Mouse (Mus musculus): ENCODE results near the gene Ghdc.
"Not testable (repeated sequence)": the region's sequence is repeated elsewhere in the genome, so short reads cannot be mapped to it uniquely, and the experiment has no call there.

Gene Ghdc

DNA sequence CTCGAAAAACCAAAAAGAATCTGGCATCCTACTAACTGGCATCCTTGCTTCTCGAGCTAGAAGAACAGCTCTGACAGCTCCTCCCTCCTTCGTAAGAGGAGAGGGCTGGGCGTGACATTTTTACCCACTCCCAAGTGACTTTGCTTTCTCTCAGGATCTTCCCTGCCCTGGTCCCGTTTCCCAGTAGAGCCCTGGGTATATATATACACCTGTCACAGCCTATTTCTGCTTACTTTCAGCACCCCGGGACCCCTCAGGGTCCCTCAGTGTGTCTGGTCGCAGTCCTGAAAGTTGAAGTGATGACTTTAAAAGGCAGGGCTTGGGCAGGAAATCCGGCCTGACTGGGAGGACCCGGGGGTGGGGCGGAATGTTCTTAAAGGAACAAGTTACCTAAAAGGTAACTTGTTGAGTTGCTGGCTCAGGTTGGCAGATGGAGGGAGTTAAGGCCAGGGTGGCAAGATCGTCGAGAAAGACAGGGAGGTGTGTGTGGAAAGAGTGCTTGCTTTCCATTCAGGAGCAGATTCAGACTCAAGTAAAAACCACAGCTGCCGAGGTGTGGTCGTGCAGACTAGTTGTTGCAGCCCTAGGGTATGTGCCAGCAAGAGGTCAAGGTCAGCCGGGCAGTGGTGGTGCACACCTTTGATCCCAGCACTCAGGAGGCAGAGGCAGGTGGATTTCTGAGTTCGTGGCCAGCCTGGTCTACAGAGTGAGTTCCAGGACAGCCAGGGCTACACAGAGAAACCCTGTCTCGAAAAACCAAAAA lies at the start of gene Ghdc:
Gene Ghdc, minus strand, starts transcription at position 312 of the 763 bp plus-strand sequence.
- peak; percentile 91 for DNase-seq

DNA sequence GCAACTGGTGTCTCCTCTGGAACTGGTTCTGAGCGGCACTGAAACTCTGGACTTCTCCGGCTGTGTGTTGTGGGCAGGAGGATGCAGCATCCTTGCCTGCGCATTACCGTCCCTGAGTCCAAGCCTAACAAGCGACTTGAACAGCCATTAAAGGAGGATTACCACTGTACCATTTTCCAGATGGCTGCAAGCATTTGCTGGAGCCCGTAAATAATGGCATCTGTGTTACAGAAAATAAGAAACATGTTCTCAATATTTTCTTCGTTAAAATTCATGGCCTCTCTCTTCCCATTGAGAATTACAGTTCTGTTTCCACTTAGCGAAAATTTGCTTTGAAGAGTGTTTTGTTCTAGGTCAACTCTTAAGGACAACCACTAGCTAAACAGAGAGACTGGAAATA lies 49.3 kb upstream of the Ghdc start:
- DNase-seq: no peak

DNA sequence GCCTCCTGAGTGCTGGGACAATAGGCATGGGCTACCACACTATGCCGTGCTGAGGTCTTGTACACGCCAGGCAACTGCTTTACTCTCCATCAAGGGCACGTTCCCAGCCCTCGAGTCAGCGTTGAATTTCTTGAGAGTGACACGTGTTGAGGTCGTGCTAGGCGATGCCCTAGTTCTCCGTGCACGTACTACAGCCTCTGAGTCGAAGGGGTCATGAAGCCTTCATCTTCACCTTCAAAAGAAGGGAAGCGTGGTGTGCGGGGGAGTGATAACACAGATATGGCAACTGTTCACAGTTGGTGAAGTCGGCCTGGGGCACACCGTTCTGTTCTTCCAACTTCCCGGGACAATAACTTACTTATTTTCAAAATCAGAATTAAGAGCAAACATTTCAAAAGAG lies 48.9 kb upstream of the Ghdc start:
- DNase-seq: no peak

DNA sequence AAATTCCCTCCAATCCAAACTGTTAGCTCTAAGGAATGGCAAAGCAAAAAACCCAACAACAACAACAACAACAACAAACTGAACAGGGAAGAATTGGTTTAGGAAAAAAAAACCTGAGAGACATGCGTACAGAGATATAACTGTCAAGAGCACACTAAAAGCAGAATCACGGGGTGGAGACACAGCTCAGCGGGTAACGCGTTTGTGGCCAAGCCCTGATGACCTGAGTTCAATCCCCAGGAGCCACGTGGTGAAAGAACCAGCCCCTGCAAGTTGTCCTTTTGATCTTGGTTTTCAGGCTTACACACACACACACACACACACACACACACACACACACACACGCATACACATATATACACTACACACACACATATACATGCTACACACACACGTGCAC lies 48.3 kb upstream of the Ghdc start:
- DNase-seq: no peak

DNA sequence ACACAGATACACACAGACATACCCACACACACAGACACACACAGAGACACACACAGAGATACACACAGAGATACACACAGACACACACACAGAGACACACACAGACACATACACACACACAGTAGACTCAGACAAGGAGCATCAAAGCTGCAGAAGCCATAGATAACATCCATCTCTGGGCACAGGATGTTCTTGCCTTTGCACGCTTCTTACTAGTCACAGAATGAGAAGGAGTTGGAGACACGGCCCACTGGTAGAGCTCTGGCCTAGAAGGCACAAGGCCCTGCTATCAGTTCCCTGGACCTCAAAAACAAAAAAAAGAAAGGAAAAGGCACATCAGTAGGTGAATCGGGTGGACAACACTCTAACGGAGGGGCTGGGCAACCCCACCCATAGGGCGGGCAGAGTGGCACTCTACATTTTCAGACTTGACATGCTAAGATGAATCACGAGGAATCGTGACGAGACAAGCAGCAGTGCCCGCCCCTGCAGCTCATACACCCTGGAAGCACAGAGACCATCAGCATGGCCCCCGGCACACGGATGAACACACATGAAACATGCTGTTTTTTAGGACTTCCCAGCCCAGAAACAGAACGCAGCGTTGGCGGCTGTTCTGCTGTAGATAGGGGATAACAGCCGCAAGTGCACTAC lies 47.7 kb upstream of the Ghdc start:
- DNase-seq: no peak

DNA sequence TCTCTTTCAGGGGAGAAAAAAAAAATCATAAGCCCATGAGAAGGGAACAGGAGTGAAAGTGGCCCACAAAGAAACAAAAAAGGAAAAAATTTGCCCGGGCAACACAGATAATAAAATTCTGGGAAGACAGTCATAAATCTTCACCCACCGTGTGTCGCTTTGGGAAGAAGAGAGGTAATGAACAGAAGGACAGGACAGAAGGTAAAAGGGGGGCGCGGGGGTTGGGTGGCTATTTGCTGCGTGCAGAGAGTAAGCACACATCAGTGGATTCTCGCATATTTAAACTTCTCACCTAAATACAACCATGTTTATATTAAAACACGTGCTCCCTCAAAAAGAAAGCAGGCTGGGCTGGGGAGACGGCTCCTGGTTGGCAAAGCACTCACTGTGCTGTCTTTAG lies 46.6 kb upstream of the Ghdc start:
- DNase-seq: no peak

DNA sequence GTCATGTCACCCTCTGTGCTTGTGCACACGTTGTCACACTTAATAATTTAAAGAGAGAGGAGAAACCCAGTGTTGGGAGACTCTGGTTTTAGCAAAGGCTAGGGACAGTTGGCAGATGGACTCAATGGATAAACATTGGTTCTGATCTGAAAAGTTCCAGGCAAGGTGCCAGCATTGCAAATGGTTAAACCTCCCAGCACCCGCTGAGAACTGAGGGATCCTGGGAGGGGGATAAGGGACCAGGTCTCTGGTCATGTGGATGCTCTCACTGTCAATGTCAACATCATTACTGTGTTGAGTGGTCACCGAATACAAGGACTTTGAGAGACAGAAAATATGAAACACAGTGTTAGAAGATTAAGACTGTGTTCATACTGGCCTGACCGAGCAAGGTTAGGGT lies 46.0 kb upstream of the Ghdc start:
- peak; percentile 34 for DNase-seq

DNA sequence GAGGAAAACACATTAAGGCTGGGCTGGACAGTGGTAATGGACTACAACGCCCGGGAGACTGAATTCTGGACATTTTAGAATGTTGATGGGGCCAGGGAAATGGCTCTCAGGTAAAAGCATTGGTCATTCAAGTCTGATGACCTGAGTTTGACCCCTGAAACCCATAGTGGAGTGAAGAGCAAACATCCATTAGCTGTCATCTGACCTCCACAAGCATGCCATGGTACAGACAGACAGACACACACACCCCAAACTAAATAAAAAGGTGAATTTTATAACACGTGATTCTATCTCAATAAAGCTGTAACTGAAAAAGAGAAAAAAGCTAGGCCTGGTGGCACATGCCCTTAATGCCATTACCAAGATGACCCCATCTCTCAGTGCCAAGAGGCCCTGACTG lies 45.6 kb upstream of the Ghdc start:
- no peak for DNase-seq

DNA sequence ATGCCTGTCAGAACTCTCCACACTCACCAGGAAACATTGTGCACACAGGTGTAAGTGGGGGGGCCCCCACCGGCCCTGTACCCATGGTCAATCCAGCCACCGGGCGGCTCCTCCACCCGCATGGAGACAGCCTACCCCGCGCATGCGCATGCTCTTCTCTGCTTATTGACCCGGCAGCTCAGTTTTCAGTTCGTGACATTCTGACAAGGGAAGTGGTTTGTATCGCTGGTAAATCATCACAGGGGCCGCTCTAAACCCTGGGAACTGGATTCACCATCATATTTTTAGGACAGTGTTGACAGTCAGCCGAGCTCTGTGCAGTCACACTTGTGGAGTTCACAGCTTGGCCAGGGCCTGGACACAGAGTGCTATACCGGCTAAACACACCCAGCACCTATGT lies 43.7 kb upstream of the Ghdc start:
- peak; percentile 84 for DNase-seq

DNA sequence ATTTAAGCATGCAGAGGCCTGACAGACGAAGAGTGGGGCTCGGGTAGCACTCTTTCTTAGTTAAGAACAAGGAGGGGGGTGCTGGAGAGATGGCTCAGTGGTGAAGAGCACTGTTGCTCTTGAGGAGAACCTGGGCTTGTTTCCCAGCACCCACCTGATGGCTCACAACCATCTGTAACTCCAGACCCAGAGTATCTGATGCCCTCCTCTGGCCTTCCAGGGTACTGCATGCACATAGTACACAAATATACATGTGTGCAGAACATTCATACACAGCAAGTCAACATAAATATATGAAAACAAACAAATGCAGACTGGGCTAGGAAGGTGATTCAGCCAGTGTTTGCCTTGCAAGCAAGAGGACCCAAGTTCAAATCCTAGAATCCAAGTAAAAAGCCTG lies 40.4 kb upstream of the Ghdc start:
- no peak for DNase-seq

DNA sequence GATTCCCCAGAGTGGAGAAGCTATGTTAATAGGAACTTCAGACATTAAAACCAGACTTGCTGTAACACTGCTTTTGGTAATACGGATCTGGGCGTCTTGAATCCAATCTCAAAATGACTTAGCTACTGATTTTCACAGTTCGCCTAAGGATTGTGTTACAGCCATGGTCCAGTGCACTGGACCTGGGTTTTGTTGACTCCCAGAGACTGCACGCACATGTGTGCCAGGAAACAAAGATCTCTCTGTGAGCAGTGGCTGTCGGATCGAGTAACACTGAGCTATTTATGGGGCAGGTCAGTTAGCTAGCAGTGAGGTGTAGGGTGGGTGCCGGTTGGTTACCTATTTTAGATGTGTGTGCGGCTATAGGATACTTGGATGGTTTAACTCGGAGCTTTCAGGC lies 39.8 kb upstream of the Ghdc start:
- no peak for DNase-seq

DNA sequence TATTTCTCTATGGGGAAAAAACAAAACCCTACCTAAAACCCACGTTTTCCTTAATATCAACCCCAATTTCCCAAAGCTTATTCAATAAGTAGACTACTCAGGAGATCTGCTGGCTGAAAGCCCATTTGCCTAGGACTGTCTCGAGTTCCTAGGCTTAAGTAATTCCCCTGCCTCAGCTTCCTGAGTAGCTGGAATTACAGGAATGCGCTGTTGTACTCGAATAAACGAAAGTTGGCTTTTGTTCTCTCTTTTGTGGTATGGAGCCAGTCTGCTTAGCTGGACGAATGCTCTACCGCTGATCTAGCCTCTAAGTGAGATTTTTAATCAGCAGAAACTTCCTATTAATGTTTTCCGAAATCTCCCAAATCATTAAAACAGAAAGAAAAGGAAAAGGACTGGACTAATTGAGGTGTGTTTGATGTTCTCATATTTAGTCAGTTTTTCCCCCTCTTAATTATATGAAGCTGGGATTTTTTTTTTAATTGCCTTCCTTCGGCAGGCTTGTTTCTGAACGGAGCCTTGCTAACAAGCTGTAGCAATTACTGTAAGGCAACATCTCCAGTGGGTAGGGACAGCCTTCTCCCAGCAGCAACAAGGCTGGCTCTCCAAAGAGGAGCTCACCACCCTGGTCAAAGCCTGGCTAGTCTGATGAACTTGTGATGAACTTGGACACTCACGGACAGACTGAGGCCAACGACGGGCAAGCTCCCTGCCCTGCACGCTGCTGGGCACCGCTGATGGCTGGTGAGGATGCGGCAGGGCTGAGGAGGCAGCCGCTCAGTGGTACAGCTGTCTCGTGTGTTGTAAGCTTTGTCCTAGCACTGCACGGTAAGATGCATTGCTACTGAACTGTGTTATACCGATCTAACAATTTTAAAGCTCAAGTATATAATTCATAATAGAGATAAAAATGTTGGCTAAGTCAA lies 35.9 kb upstream of the Ghdc start:
- no peak for DNase-seq

DNA sequence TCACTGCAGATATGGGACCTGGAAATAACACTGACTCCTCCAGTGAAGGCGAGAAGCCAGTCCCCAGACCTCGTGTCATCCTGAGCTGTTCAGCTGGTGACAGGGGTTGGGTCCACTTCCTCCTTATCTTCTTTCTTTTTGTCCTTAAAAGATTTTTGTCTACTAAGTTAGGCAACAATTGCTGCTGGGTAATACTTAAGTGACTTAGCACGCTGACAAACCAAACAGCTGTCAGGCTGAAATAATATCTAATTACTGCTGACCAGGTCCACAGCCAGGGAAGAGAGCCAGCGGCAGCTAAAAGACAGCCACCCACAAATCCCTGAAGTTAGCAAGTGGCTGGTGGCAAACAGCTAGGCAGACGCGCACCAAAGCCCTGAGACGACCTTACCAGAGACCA lies 34.8 kb upstream of the Ghdc start:
- DNase-seq: no peak

DNA sequence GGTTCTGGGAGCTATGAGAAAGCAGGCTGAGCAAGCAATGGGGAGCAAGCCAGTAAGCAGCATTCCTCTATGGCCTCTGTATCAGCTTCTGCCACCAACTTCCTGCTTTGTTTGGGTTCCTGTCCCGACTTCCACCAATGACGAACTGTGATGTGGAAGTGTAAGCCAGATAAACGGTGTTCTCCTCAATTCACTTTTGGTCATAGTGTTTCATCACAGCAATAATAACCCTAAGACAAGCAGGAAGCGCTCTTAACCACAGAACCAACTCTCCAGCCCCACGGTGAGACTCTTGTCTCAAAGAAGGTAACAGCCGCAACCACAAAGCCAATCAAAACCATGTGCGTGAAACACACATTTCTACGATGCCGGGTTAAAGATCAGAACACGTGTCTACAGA lies 33.7 kb upstream of the Ghdc start:
- DNase-seq: no peak

DNA sequence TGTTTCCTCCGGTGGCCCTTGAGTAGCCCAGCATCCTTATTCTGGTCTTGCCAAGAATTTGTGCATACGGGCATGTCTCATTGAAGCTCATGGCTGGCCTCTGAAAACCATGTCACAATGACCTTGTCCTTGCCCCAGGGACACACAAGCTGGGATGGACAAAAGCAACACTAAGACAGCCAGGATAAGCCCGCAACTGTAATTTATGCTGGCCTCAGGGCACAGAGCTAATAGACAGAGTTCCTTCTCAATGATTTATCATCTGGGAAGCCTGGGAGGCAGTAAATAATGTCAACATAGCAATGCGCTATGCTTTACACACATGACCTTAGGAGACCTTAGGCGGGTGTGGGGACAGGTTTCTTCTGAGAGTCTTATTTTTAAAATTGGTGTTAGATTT lies 28.7 kb upstream of the Ghdc start:
- DNase-seq: no peak

DNA sequence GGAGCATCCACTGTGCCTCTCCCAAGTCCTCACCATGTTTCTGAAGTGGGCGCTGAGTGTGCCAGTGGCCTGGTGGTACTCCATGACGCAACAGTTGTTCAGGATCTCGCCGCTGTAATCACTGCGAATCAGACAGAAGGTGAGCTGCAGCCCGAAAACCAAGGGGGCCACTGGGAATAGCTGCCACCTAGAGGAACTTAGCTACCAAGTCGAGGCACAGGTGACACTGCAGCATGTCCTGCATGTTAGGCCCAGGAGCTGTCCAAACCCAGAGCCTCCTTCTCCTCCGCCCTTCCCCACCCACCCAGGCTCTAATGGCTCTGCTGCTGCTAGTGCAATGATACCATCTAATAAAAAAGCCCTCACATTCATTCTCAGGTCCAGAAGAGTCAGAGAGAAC lies 25.8 kb upstream of the Ghdc start:
- DNase-seq: no peak

DNA sequence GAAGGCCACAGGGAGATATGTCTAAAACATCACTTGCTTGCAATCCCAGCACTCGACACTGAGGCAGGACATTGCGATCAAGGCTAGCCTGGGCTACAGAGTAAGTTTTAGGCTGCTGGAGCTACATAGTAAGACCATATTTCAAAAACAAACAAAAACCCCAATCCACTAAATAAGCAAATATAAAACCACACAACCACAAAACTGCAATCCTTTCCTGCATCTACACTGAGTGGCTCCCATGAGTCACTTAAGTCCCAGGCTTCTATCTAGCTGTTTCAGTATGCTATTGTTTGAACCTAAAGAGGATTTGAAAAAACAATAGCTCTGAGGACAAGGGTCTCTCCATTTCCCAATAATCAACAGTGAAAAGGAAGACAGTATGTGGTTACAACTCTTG lies 24.6 kb upstream of the Ghdc start:
- DNase-seq: no peak

DNA sequence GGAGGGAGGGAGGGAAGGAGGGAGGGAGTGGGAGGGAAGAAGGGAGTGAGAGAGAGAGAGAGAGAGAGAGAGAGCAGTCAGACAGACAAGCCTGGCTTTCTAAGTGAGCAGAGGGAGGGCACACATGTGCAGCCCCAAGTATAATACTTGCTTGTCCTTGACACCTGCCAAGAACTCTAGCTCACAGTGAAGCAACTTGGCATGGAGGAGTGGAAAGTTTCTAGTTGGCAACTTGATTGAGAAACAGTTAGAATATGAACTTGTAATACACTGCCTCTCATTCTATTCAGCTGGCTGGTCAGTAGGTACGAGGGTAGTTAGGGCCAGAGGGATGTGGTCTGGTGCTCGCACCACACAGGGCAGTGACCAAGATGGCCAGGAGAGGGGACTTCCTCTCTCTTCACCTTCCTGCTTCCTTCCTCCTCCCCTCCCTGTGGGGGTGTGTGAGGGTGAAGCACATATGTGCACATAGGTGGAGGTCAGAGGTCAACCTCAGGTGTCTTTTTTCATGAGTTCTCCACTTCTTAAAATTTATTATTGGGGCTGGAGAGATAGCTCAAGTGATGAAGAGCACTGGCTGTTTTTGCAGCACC lies 20.8 kb upstream of the Ghdc start:
- DNase-seq: no peak

DNA sequence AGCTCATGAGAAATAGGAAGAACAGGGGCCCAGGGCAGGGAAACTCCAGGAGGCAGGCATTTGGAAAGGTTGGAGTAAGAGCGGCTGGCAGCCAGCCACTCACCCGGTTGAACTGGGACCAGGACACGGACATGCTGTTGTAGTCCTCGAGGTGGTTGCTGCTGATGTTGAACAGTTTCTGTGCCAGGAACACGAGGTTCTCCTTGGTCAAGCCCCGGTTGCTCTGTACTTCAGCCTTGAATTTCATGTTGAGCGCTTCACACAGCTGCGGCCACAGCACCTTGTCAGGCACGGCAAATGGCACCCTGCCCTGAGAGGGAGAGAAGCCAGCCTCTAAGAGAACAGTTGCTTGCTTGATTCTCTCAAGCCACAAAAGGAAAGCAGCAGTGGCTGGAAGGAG lies 19.9 kb upstream of the Ghdc start:
- DNase-seq: not testable (repeated sequence)

DNA sequence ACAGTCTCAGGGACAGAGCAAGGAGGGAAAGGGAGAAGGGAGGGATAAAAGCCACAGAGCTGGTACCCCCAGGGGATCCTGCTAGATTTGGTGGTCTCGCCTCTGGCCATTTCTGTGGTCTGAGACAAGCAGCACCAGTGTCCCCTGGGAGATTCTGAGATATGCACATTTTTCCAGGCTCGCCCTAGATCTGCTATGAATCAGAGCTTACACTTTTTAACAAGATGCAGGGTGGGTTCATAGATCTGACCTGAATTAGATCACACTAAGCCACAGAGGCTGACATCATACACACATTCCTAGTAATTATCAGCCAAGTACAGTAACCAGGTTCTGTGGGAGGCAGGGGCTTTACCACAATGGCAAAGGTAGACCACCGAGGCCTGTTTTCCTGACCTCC lies 18.9 kb upstream of the Ghdc start:
- no peak for DNase-seq

DNA sequence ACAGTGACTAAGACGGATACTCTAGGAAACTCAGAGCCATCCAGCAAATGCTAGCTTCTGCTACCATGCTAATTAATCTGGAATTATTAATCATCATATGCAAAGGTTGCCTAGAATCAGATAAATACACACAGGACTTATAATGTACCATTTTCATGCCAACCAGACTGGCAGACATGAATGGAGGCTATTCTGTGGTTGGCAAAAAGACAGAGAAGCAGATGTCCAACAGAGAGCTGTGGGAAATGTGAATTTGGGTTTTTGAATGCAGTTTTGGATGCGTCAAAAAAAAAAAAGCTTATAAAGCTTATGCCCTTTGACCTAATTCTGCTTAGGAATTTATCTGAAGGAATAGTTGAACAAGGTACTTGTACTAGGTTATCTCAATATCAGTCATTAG lies 15.0 kb upstream of the Ghdc start:
- no peak for DNase-seq

DNA sequence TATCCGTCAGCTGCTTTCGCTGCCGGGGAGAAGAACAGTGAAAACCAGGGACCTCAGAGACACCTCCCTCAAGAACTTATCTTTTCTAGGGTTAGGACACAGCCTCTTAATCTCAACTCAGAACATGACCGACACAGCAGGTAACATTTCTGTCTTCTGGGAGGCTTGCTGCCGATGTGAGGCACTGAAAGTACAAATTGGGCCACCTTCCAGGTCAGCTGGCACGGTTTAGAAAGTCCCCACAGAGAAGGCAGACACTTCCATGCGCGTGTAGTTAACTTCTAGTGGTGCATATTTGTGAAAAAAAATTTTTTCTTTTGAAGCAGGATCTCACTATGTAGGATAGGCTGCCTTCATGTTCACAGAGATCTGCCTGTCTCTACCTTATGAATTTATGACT lies 13.5 kb upstream of the Ghdc start:
- DNase-seq: no peak

DNA sequence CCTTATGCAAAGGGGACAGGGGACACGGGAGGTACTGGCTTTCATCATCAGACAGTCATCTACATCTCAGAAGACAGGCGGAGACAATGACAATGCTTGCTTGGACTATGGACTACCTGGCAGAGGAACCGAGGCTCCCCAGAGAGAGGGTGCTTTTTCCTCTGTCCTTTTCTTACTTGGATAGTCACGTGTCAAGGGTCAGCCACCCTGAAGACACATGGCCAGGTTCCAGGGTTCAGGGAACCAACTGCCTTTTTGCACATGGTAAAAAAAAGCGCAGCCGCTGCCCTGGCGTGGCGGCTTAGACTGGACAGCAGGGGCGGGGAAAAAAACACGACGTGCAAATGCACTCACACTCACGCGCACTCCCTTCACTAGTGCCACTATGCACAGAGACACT lies 11.8 kb upstream of the Ghdc start:
- peak; percentile 56 for DNase-seq

Data from kidney, postnatal 10 days (tissue).